Mouse (Mus musculus) common myeloid progenitor, adult 5-6 weeks (primary cell): ENCODE data around the gene Utp4. TPM values are rescaled to one million over a fixed set of nuclear protein-coding genes. Genes with fewer than 3 reads are reported as not detected.

Experiments
- total RNA-seq: library from RNA; stranded (forward); fragments of 200-1000, 187-1606 nt; gene quantifications from 2 replicates; pipeline ENCODE4 v1.2.3, GENCODE M21; 2017

Utp4 gene
- total RNA-seq, 1 experiment from 2014 or later, result 50.2 TPM

Other genes with a start within 250 kb of the Utp4 start
- gene Tango6, start 210.6 kb upstream of the Utp4 start, total RNA-seq, result 7.9 and 9.2 TPM in 2 replicates
- gene Has3, start 23.4 kb upstream of the Utp4 start, total RNA-seq, result 1.4 and 2.5 TPM in 2 replicates
- gene Sntb2, start 42.1 kb downstream of the Utp4 start, total RNA-seq, result 1.9 and 4.1 TPM in 2 replicates
- gene Vps4a, start 137.6 kb downstream of the Utp4 start, total RNA-seq, result 33.8 and 34.7 TPM in 2 replicates
- gene Pdf, start 155.0 kb downstream of the Utp4 start, total RNA-seq, result 45.9 and 83.2 TPM in 2 replicates
- gene Cog8, start 163.1 kb downstream of the Utp4 start, total RNA-seq, result 17.7 and 20.5 TPM in 2 replicates
- gene Nip7, start 163.2 kb downstream of the Utp4 start, total RNA-seq, result 20.4 and 28.4 TPM in 2 replicates
- gene Tmed6, start 172.0 kb downstream of the Utp4 start, total RNA-seq, result not detected in 2 replicates
- gene Terf2, start 202.9 kb downstream of the Utp4 start, total RNA-seq, result 32.9 and 37.2 TPM in 2 replicates